Mouse (Mus musculus) 416B (cell line): Measurements from ENCODE around the gene Cep135.

Experiments used
- DNase-seq: peaks from one replicate; pipeline ENCODE4 v3.0.0; 2011; ENCODE audit warnings: low read depth

Cep135 gene

GRCm38 (mm10) chr5:76684658-76685605 lies 96.4 kb downstream of the Cep135 start:
- DNase-seq, result peak; percentile 69

- DNase-seq, result no peak
Measured at GRCm38 (mm10) chr5:76687961-76688600, 99.6 kb downstream of the Cep135 start.

- no peak for DNase-seq
Measured at GRCm38 (mm10) chr5:76688643-76689042, 100.1 kb downstream of the Cep135 start.

- DNase-seq, result peak; percentile 89
Measured at GRCm38 (mm10) chr5:76690177-76690593, 101.7 kb downstream of the Cep135 start.

- DNase-seq, result no peak
Measured at GRCm38 (mm10) chr5:76691251-76691650, 102.8 kb downstream of the Cep135 start.

- DNase-seq, result no peak
Measured at GRCm38 (mm10) chr5:76691706-76692424, 103.4 kb downstream of the Cep135 start.
